Mouse (Mus musculus): ENCODE results near the gene Zfp638. TPM values are rescaled to one million over a fixed set of nuclear protein-coding genes. Genes with fewer than 3 reads are reported as not detected.
"Not testable (repeated sequence)": the region's sequence is repeated elsewhere in the genome, so short reads cannot be mapped to it uniquely, and the experiment has no call there.

Zfp638 gene
- polyA plus RNA-seq (2015; fragmentation: Nextera tagmentation; extraction: Ambion mirVana), result 43.3 and 49.9 TPM in 2 replicates

- under 1% methylated on average over 50 of the region's 50 CpGs for WGBS
- Histone ChIP-seq H3K9me3 (no peaks in the 10 kb centered on the region), H3K9ac (peak within 1 kb of the TSS; percentile 54), H3K27ac (no peak within 1 kb of the TSS), H3K36me3 (no peaks in the 10 kb centered on the region), H3K4me2 (replicated peaks) (peak within 1 kb of the TSS; percentile 100), H3K4me1 (replicated peaks) (0 out of 2 replicates have a peak, but pooled peaks cover 3% of the 10 kb centered on the region), H3K27me3 (replicated peaks) (no peaks in the 10 kb centered on the region), H3K4me3 (replicated peaks) (peak within 1 kb of the TSS; percentile 54)
- ATAC-seq, result peak; percentile 99
These were observed at the start of gene Zfp638 for GRCm38 (mm10) chr6:83866954-83867597. Gene Zfp638 (plus strand): TSS chr6:83867109.

GRCm38 (mm10) chr6:83818996-83819395, 47.9 kb upstream of the Zfp638 start:
- no peaks in the 10 kb centered on the region for H3K27me3 ChIP-seq (replicated peaks)
- no peak overlapping the region for H3K4me2 ChIP-seq (replicated peaks)
- peaks cover under 1% of the 10 kb centered on the region for H3K36me3 ChIP-seq
- H3K4me1 ChIP-seq (replicated peaks), result 0 out of 2 replicates have a peak, but pooled peaks cover 2% of the 10 kb centered on the region
- no peaks in the 10 kb centered on the region for H3K9me3 ChIP-seq
- H3K27ac ChIP-seq, result peak overlapping the region; percentile 58; the same call in 1 of the 2 replicates
- H3K4me3 ChIP-seq (replicated peaks), result no peak overlapping the region
- WGBS, result 48% methylated on average over 1 of the region's 1 CpGs
- H3K9ac ChIP-seq, result no peak overlapping the region
- peak; percentile 94 for ATAC-seq

GRCm38 (mm10) chr6:83820727-83821515, 46.0 kb upstream of the Zfp638 start:
- H3K9me3 ChIP-seq, result no peaks in the 10 kb centered on the region
- WGBS, result 79% methylated on average over 2 of the region's 2 CpGs
- 0 out of 2 replicates have a peak, but pooled peaks cover 2% of the 10 kb centered on the region for H3K4me1 ChIP-seq (replicated peaks)
- H3K9ac ChIP-seq, result no peak overlapping the region
- H3K36me3 ChIP-seq, result no peaks in the 10 kb centered on the region; the same call in 1 of the 2 replicates
- no peaks in the 10 kb centered on the region for H3K27me3 ChIP-seq (replicated peaks)
- ATAC-seq, result no peak
- no peak overlapping the region for H3K27ac ChIP-seq
- no peak overlapping the region for H3K4me3 ChIP-seq (replicated peaks)
- H3K4me2 ChIP-seq (replicated peaks), result no peak overlapping the region

GRCm38 (mm10) chr6:83821856-83822255, 45.1 kb upstream of the Zfp638 start:
- 35% methylated on average over 2 of the region's 2 CpGs for WGBS
- Histone ChIP-seq H3K4me1 (replicated peaks) (0 out of 2 replicates have a peak, but pooled peaks cover 2% of the 10 kb centered on the region), H3K4me2 (replicated peaks) (no peak overlapping the region), H3K36me3 (no peaks in the 10 kb centered on the region; the same call in 1 of the 2 replicates), H3K4me3 (replicated peaks) (no peak overlapping the region), H3K27ac (no peak overlapping the region), H3K9me3 (no peaks in the 10 kb centered on the region), H3K9ac (no peak overlapping the region), H3K27me3 (replicated peaks) (no peaks in the 10 kb centered on the region)
- no peak for ATAC-seq

- Histone ChIP-seq H3K27ac (peak overlapping the region; percentile 90), H3K9me3 (no peaks in the 10 kb centered on the region), H3K4me1 (replicated peaks) (no peaks in the 10 kb centered on the region), H3K27me3 (replicated peaks) (no peaks in the 10 kb centered on the region), H3K4me3 (replicated peaks) (peak overlapping the region; percentile 80), H3K36me3 (no peaks in the 10 kb centered on the region), H3K9ac (peak overlapping the region; percentile 79), H3K4me2 (replicated peaks) (peak overlapping the region; percentile 88)
- under 1% methylated on average over 35 of the region's 35 CpGs for WGBS
- peak; percentile 83 for ATAC-seq
These were observed 35.8 kb upstream of the Zfp638 start for GRCm38 (mm10) chr6:83830941-83831605.

GRCm38 (mm10) chr6:83831606-83832123, 35.2 kb upstream of the Zfp638 start, which contains the start of gene Paip2b:
Gene Paip2b (minus strand): TSS chr6:83831741.
- H3K4me3 ChIP-seq (replicated peaks), result peak within 1 kb of the TSS; percentile 80
- peak within 1 kb of the TSS; percentile 88 for H3K4me2 ChIP-seq (replicated peaks)
- no peaks in the 10 kb centered on the region for H3K9me3 ChIP-seq
- no peaks in the 10 kb centered on the region for H3K4me1 ChIP-seq (replicated peaks)
- H3K27me3 ChIP-seq (replicated peaks), result no peaks in the 10 kb centered on the region
- peak within 1 kb of the TSS; percentile 90 for H3K27ac ChIP-seq
- WGBS, result under 1% methylated on average over 37 of the region's 37 CpGs
- H3K9ac ChIP-seq, result peak within 1 kb of the TSS; percentile 79
- ATAC-seq, result peak; percentile 99
- H3K36me3 ChIP-seq, result no peaks in the 10 kb centered on the region

- ATAC-seq; H3K27me3 ChIP-seq (replicated peaks); H3K27ac ChIP-seq; H3K9ac ChIP-seq; H3K4me1 ChIP-seq (replicated peaks); H3K36me3 ChIP-seq; H3K9me3 ChIP-seq; H3K4me3 ChIP-seq (replicated peaks): not testable (repeated sequence)
- WGBS, result 55% methylated on average over 1 of the region's 1 CpGs
- peak overlapping the region; percentile 88 for H3K4me2 ChIP-seq (replicated peaks)
These were observed 34.5 kb upstream of the Zfp638 start for GRCm38 (mm10) chr6:83832393-83832792.

- H3K9me3 ChIP-seq, result no peaks in the 10 kb centered on the region
- no peak overlapping the region for H3K4me3 ChIP-seq (replicated peaks)
- ATAC-seq, result no peak
- no peak overlapping the region for H3K4me2 ChIP-seq (replicated peaks)
- H3K9ac ChIP-seq, result no peak overlapping the region
- WGBS, result 86% methylated on average over 2 of the region's 2 CpGs
- H3K4me1 ChIP-seq (replicated peaks), result no peaks in the 10 kb centered on the region
- no peaks in the 10 kb centered on the region for H3K27me3 ChIP-seq (replicated peaks)
- no peaks in the 10 kb centered on the region for H3K36me3 ChIP-seq
- no peak overlapping the region for H3K27ac ChIP-seq
These were observed 30.1 kb upstream of the Zfp638 start for GRCm38 (mm10) chr6:83836826-83837225.

- no peak for ATAC-seq
- Histone ChIP-seq H3K9me3 (no peaks in the 10 kb centered on the region), H3K4me2 (replicated peaks) (no peak overlapping the region), H3K36me3 (no peaks in the 10 kb centered on the region), H3K27ac (no peak overlapping the region), H3K4me3 (replicated peaks) (no peak overlapping the region), H3K27me3 (replicated peaks) (no peaks in the 10 kb centered on the region), H3K9ac (no peak overlapping the region), H3K4me1 (replicated peaks) (no peaks in the 10 kb centered on the region)
- 77% methylated on average over 2 of the region's 2 CpGs for WGBS
These were observed 28.9 kb upstream of the Zfp638 start for GRCm38 (mm10) chr6:83838046-83838445.

GRCm38 (mm10) chr6:83840086-83840485, 26.8 kb upstream of the Zfp638 start:
- Histone ChIP-seq H3K4me2 (replicated peaks) (no peak overlapping the region), H3K36me3 (no peaks in the 10 kb centered on the region), H3K9ac (no peak overlapping the region), H3K4me1 (replicated peaks) (no peaks in the 10 kb centered on the region), H3K4me3 (replicated peaks) (no peak overlapping the region), H3K27ac (no peak overlapping the region), H3K9me3 (no peaks in the 10 kb centered on the region), H3K27me3 (replicated peaks) (no peaks in the 10 kb centered on the region)
- no peak for ATAC-seq
- WGBS, result 77% methylated on average over 6 of the region's 6 CpGs

- Histone ChIP-seq H3K9me3 (no peaks in the 10 kb centered on the region), H3K9ac (no peak overlapping the region), H3K27me3 (replicated peaks) (no peaks in the 10 kb centered on the region), H3K36me3 (no peaks in the 10 kb centered on the region), H3K4me1 (replicated peaks) (no peaks in the 10 kb centered on the region), H3K4me3 (replicated peaks) (no peak overlapping the region), H3K27ac (no peak overlapping the region), H3K4me2 (replicated peaks) (no peak overlapping the region)
- 90% methylated on average over 10 of the region's 10 CpGs for WGBS
- no peak for ATAC-seq
These were observed 22.0 kb upstream of the Zfp638 start for GRCm38 (mm10) chr6:83844913-83845312.

GRCm38 (mm10) chr6:83846141-83846540, 20.8 kb upstream of the Zfp638 start:
- no peak overlapping the region for H3K4me2 ChIP-seq (replicated peaks)
- H3K4me1 ChIP-seq (replicated peaks), result no peaks in the 10 kb centered on the region
- no peak overlapping the region for H3K4me3 ChIP-seq (replicated peaks)
- no peaks in the 10 kb centered on the region for H3K36me3 ChIP-seq
- H3K9ac ChIP-seq, result no peak overlapping the region
- no peaks in the 10 kb centered on the region for H3K27me3 ChIP-seq (replicated peaks)
- ATAC-seq, result no peak
- WGBS, result 90% methylated on average over 2 of the region's 2 CpGs
- no peak overlapping the region for H3K27ac ChIP-seq
- H3K9me3 ChIP-seq, result no peaks in the 10 kb centered on the region

Data from intestine, embryonic 15.5 days (tissue).